Mouse (Mus musculus) gastrocnemius, postnatal 10 days (tissue): ENCODE measurements around the gene 9230112D13Rik. TPM values are rescaled to one million over a fixed set of nuclear protein-coding genes. Genes with fewer than 3 reads are reported as not detected.

Experiments
- DNase-seq: peaks from one replicate; pipeline ENCODE4 v3.0.0; 2021; ENCODE audit warnings: mixed read lengths
- total RNA-seq, 2 experiments: library from RNA; stranded (reverse); gene quantifications; 2 replicates each; pipeline ENCODE4 v1.2.3; 2021

The 9230112D13Rik gene
- total RNA-seq, 2 experiments from 2014 or later: not detected

- DNase-seq: no peak
Measured at GRCm38 (mm10) chr14:34497346-34497745, 25.3 kb downstream of the 9230112D13Rik start.

GRCm38 (mm10) chr14:34493682-34494081, 28.9 kb downstream of the 9230112D13Rik start:
- DNase-seq: no peak

- DNase-seq: no peak
Measured at GRCm38 (mm10) chr14:34492688-34493087, 29.9 kb downstream of the 9230112D13Rik start.

- DNase-seq: no peak
Measured at GRCm38 (mm10) chr14:34490965-34491364, 31.6 kb downstream of the 9230112D13Rik start.

GRCm38 (mm10) chr14:34489928-34490327, 32.7 kb downstream of the 9230112D13Rik start:
- DNase-seq: no peak

- no peak for DNase-seq
Measured at GRCm38 (mm10) chr14:34486169-34486568, 36.4 kb downstream of the 9230112D13Rik start.

GRCm38 (mm10) chr14:34483469-34484341, 38.9 kb downstream of the 9230112D13Rik start:
- no peak for DNase-seq

GRCm38 (mm10) chr14:34471591-34471990, 51.0 kb downstream of the 9230112D13Rik start:
- DNase-seq: no peak

GRCm38 (mm10) chr14:34466291-34466690, 56.3 kb downstream of the 9230112D13Rik start:
- no peak for DNase-seq

Other genes starting within 250 kb of the 9230112D13Rik start
- 1 to 10 TPM; 7.1 to 8.0 TPM for gene Shld2, start 212.3 kb downstream of the 9230112D13Rik start, total RNA-seq
- 100 to 1,000 TPM; 116 to 120 TPM for gene Glud1, start 212.1 kb downstream of the 9230112D13Rik start, total RNA-seq
- gene Fam25c, start 167.4 kb downstream of the 9230112D13Rik start, total RNA-seq: not detected
- gene Sncg, start 148.0 kb downstream of the 9230112D13Rik start, total RNA-seq: 10 to 100 TPM; 10.2 to 16.9 TPM
- 10 to 100 TPM; 16.7 to 18.7 TPM for gene Mmrn2, start 147.3 kb downstream of the 9230112D13Rik start, total RNA-seq
- 100 to 1,000 TPM in 1 of 2 experiments, 10 to 100 TPM in 1; 92.4 to 102 TPM for gene Bmpr1a, start 19.5 kb downstream of the 9230112D13Rik start, total RNA-seq
- 1,000 to 10,000 TPM; 1,336 to 1,359 TPM for gene Ldb3, start 65.9 kb upstream of the 9230112D13Rik start, total RNA-seq
- gene Opn4, start 77.3 kb upstream of the 9230112D13Rik start, total RNA-seq: not detected
- gene Wapl, start 151.1 kb upstream of the 9230112D13Rik start, total RNA-seq: 10 to 100 TPM; 45.7 to 48.3 TPM